Mouse (Mus musculus): ENCODE results near the gene Elmsan1. TPM values are rescaled to one million over a fixed set of nuclear protein-coding genes. Genes with fewer than 3 reads are reported as not detected.

Elmsan1 gene
- polyA plus RNA-seq (2014; fragmentation: Nextera tagmentation; extraction: Ambion mirVana): 7.6 and 9.6 TPM in 2 replicates

DNA sequence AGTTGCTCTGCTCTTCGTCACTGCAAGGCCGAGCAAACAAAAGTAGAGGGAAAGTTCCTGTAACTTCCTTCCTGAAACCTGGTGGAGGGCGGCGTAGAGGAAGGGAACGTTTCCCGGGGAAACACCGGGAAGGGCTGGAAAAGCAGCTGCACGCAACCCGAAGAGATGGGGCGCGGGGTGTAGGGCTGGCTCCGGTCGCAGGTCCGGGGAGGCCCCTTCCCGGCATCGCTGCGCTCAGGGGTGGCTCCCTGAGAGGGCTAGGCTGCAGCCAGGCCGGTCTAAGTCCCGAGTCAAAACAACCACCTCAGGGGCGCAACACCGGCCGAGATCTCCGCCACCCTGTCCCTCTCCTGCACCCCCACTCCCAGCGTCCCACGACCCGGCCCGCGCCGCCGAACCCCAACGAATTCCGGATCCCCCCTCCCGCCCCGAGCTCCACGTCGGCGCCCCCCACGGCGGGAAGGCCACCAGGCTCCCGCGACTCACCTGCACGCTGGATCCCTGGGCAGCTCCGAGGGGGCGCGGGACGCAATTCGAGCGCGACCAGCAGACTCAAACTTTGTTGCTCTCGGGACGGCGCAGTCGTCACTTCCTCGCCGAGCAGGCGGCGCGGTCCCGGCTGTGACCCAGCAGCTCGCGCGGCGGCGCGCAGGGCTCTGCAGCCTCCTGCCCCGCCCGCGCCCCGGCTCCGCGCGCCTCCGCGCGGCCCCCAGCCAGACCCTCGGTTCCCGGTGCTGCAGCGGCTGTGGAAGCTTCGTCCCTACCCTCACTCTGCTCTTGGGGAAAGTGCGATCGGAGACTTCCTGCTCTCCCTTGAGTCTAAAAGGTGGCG, at the start of gene Elmsan1:
Gene Elmsan1 (minus strand): TSS at position 593 of the 832 bp plus-strand sequence.
- Histone ChIP-seq H3K27me3 (ENCODE audit: control insufficient read depth, insufficient read depth, low read length) (no peaks in the 10 kb centered on the region), H3K4me1 (replicated peaks; ENCODE audit: control insufficient read depth, insufficient read depth, low read length) (peaks cover 28% of the 10 kb centered on the region), H3K36me3 (ENCODE audit: control insufficient read depth, insufficient read depth, low read length) (no peaks in the 10 kb centered on the region; the same call in 1 of the 2 replicates), H3K4me3 (ENCODE audit: low read depth, low read length) (peak within 1 kb of the TSS; percentile 81), H3K27ac (ENCODE audit: low read depth, low read length) (peak within 1 kb of the TSS; percentile 64), H3K9ac (ENCODE audit: low read length) (peak within 1 kb of the TSS; percentile 86), H3K4me2 (ENCODE audit: low read depth, low read length, severe bottlenecking) (peak within 1 kb of the TSS; percentile 87), H3K9me3 (ENCODE audit: control insufficient read depth, low read length) (no peaks in the 10 kb centered on the region)
- peak; percentile 87 for DNase-seq (ENCODE audit: low spot score)
- WGBS: under 1% methylated on average over 79 of the region's 82 CpGs
- ATAC-seq (replicated peaks; ENCODE audit: low FRiP score): peak; percentile 80

GRCm38 (mm10) chr12:84267264-84267663, 48.6 kb upstream of the Elmsan1 start:
- DNase-seq (ENCODE audit: low spot score): no peak
- Histone ChIP-seq H3K27me3 (ENCODE audit: control insufficient read depth, insufficient read depth, low read length) (no peaks in the 10 kb centered on the region), H3K4me1 (replicated peaks; ENCODE audit: control insufficient read depth, insufficient read depth, low read length) (no peaks in the 10 kb centered on the region), H3K36me3 (ENCODE audit: control insufficient read depth, insufficient read depth, low read length) (no peaks in the 10 kb centered on the region), H3K4me2 (ENCODE audit: low read depth, low read length, severe bottlenecking) (no peak overlapping the region), H3K27ac (ENCODE audit: low read depth, low read length) (no peak overlapping the region), H3K4me3 (ENCODE audit: low read depth, low read length) (no peak overlapping the region), H3K9ac (ENCODE audit: low read length) (no peak overlapping the region), H3K9me3 (ENCODE audit: control insufficient read depth, low read length) (no peaks in the 10 kb centered on the region)
- 70% methylated on average over 2 of the region's 2 CpGs for WGBS
- ATAC-seq (replicated peaks; ENCODE audit: low FRiP score): no peak

DNA sequence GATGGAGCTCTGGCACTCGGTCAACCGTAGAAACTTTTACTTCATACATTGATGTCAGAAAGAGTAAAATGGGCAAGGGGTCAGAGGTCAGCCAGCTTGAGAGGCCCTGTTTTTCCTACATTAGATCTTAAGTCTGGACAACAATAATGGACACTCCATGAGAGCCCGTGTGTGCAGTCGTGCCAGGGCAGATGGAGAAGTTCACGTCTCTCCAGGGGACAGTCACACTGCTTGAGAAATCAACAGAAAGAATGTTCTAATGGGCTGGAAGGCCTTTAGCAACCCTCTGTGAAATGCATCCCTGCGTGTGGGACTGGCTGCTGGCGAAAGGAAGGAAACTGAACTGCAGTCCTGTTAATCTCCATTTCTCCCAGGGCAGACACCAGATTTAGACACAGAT, 41.7 kb upstream of the Elmsan1 start:
- Histone ChIP-seq H3K9me3 (ENCODE audit: control insufficient read depth, low read length) (no peaks in the 10 kb centered on the region), H3K36me3 (ENCODE audit: control insufficient read depth, insufficient read depth, low read length) (no peaks in the 10 kb centered on the region), H3K27me3 (ENCODE audit: control insufficient read depth, insufficient read depth, low read length) (no peaks in the 10 kb centered on the region), H3K4me2 (ENCODE audit: low read depth, low read length, severe bottlenecking) (no peak overlapping the region), H3K27ac (ENCODE audit: low read depth, low read length) (no peak overlapping the region), H3K9ac (ENCODE audit: low read length) (no peak overlapping the region), H3K4me1 (replicated peaks; ENCODE audit: control insufficient read depth, insufficient read depth, low read length) (0 out of 2 replicates have a peak, but pooled peaks cover 1% of the 10 kb centered on the region), H3K4me3 (ENCODE audit: low read depth, low read length) (no peak overlapping the region)
- ATAC-seq (replicated peaks; ENCODE audit: low FRiP score): no peak
- no peak for DNase-seq (ENCODE audit: low spot score)
- 49% methylated on average over 7 of the region's 7 CpGs for WGBS

DNA sequence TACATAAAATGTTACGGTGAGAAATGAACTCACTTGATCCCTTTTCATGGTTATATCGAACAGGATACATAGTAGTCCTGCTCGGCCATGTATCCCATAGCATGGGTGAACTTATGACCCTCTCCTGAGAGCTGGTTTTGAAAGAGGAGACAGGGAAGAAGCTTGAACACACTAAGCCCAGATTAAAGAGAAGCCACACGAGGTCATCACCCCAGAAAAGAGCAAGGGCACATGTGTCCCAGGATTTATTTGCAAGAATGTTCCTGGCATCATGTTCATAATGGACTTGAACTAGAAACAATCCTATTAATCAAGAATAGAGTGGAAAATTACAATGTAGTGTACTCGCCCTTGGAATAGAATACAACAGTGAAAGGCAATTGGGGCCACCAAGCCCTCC, 36.2 kb upstream of the Elmsan1 start:
- H3K36me3 ChIP-seq (ENCODE audit: control insufficient read depth, insufficient read depth, low read length): no peaks in the 10 kb centered on the region
- ATAC-seq (replicated peaks; ENCODE audit: low FRiP score): no peak
- no peak overlapping the region for H3K9ac ChIP-seq (ENCODE audit: low read length)
- no peaks in the 10 kb centered on the region for H3K9me3 ChIP-seq (ENCODE audit: control insufficient read depth, low read length)
- no peak overlapping the region for H3K4me2 ChIP-seq (ENCODE audit: low read depth, low read length, severe bottlenecking)
- no peak overlapping the region for H3K4me3 ChIP-seq (ENCODE audit: low read depth, low read length)
- no peaks in the 10 kb centered on the region for H3K4me1 ChIP-seq (replicated peaks; ENCODE audit: control insufficient read depth, insufficient read depth, low read length)
- 81% methylated on average over 5 of the region's 5 CpGs for WGBS
- no peaks in the 10 kb centered on the region for H3K27me3 ChIP-seq (ENCODE audit: control insufficient read depth, insufficient read depth, low read length)
- DNase-seq (ENCODE audit: low spot score): no peak
- no peak overlapping the region for H3K27ac ChIP-seq (ENCODE audit: low read depth, low read length)

- H3K4me1 ChIP-seq (replicated peaks; ENCODE audit: control insufficient read depth, insufficient read depth, low read length): no peaks in the 10 kb centered on the region
- ATAC-seq (replicated peaks; ENCODE audit: low FRiP score): no peak
- H3K9me3 ChIP-seq (ENCODE audit: control insufficient read depth, low read length): no peaks in the 10 kb centered on the region
- no peaks in the 10 kb centered on the region for H3K27me3 ChIP-seq (ENCODE audit: control insufficient read depth, insufficient read depth, low read length)
- no peak for DNase-seq (ENCODE audit: low spot score)
- H3K4me2 ChIP-seq (ENCODE audit: low read depth, low read length, severe bottlenecking): no peak overlapping the region
- H3K9ac ChIP-seq (ENCODE audit: low read length): no peak overlapping the region
- no peak overlapping the region for H3K4me3 ChIP-seq (ENCODE audit: low read depth, low read length)
- no peaks in the 10 kb centered on the region for H3K36me3 ChIP-seq (ENCODE audit: control insufficient read depth, insufficient read depth, low read length)
- H3K27ac ChIP-seq (ENCODE audit: low read depth, low read length): no peak overlapping the region
- WGBS: 92% methylated on average over 5 of the region's 5 CpGs
These were observed 34.1 kb upstream of the Elmsan1 start for GRCm38 (mm10) chr12:84252811-84253210.

DNA sequence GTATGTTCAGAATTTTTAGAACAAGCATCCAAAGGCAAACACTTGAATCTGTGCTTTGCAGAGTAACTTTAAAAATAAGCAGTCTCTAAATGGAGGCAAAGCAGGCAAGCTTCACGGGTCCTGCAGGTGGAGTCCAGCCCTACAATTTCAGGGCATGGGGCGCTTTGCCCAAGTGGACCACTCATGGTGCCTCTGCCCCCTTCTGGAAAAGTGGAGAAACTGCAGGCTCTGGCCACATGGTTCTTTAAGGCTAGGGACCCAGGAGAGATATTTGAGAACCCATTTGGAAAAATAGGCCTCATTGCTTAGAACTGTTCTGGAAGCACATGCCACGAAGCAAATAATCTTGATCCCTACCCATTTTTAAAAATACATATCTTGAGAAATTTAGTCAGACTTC, 30.5 kb upstream of the Elmsan1 start:
- ATAC-seq (replicated peaks; ENCODE audit: low FRiP score) (no peak), DNase-seq (ENCODE audit: low spot score) (peak; percentile 83)
- no peaks in the 10 kb centered on the region for H3K36me3 ChIP-seq (ENCODE audit: control insufficient read depth, insufficient read depth, low read length)
- no peaks in the 10 kb centered on the region for H3K27me3 ChIP-seq (ENCODE audit: control insufficient read depth, insufficient read depth, low read length)
- 3% methylated on average over 3 of the region's 3 CpGs for WGBS
- H3K4me3 ChIP-seq (ENCODE audit: low read depth, low read length): no peak overlapping the region
- H3K9me3 ChIP-seq (ENCODE audit: control insufficient read depth, low read length): no peaks in the 10 kb centered on the region
- no peaks in the 10 kb centered on the region for H3K4me1 ChIP-seq (replicated peaks; ENCODE audit: control insufficient read depth, insufficient read depth, low read length)
- no peak overlapping the region for H3K4me2 ChIP-seq (ENCODE audit: low read depth, low read length, severe bottlenecking)
- H3K9ac ChIP-seq (ENCODE audit: low read length): no peak overlapping the region
- H3K27ac ChIP-seq (ENCODE audit: low read depth, low read length): no peak overlapping the region

GRCm38 (mm10) chr12:84245683-84246082, 27.0 kb upstream of the Elmsan1 start:
- no peaks in the 10 kb centered on the region for H3K36me3 ChIP-seq (ENCODE audit: control insufficient read depth, insufficient read depth, low read length)
- DNase-seq (ENCODE audit: low spot score): no peak
- no peak for ATAC-seq (replicated peaks; ENCODE audit: low FRiP score)
- H3K9me3 ChIP-seq (ENCODE audit: control insufficient read depth, low read length): no peaks in the 10 kb centered on the region
- H3K27ac ChIP-seq (ENCODE audit: low read depth, low read length): no peak overlapping the region
- no peaks in the 10 kb centered on the region for H3K27me3 ChIP-seq (ENCODE audit: control insufficient read depth, insufficient read depth, low read length)
- no peak overlapping the region for H3K4me3 ChIP-seq (ENCODE audit: low read depth, low read length)
- WGBS: 67% methylated on average over 5 of the region's 5 CpGs
- H3K9ac ChIP-seq (ENCODE audit: low read length): no peak overlapping the region
- H3K4me2 ChIP-seq (ENCODE audit: low read depth, low read length, severe bottlenecking): no peak overlapping the region
- H3K4me1 ChIP-seq (replicated peaks; ENCODE audit: control insufficient read depth, insufficient read depth, low read length): no peaks in the 10 kb centered on the region

DNA sequence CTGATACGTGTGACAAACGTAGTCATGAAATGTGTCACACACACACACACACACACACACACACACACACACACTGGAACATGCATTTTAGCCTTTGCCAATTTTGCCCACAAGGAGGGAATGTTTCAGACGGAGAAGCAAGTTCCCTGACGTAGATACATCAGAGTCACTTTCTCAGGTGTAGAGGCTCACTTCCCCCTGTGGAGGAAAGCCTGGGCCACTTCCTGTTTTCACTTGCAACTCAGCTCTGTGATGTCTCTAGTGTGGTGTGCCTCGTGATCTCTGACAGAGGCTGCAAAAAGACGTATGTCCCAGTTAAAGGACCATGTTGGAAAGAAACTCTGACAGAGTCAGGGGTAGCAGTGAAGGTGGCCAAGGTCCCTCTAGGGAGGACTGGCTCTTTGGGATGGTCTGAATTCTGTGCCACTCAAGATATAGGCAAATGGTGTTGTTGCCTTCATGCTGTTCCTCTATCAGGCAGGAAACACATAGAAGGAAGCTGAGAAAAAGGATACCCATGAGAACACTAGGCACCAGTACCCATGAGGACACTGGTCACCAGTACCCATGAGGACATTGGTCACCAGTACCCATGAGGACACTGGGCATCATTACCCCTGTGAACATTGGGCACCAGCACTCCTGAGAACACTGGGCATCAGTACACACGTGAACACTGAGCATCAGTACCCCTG, 24.5 kb upstream of the Elmsan1 start:
- Histone ChIP-seq H3K4me1 (replicated peaks; ENCODE audit: control insufficient read depth, insufficient read depth, low read length) (no peaks in the 10 kb centered on the region), H3K4me2 (ENCODE audit: low read depth, low read length, severe bottlenecking) (no peak overlapping the region), H3K36me3 (ENCODE audit: control insufficient read depth, insufficient read depth, low read length) (no peaks in the 10 kb centered on the region), H3K4me3 (ENCODE audit: low read depth, low read length) (no peak overlapping the region), H3K9ac (ENCODE audit: low read length) (no peak overlapping the region), H3K27ac (ENCODE audit: low read depth, low read length) (no peak overlapping the region), H3K27me3 (ENCODE audit: control insufficient read depth, insufficient read depth, low read length) (no peaks in the 10 kb centered on the region), H3K9me3 (ENCODE audit: control insufficient read depth, low read length) (no peaks in the 10 kb centered on the region)
- WGBS: 83% methylated on average over 7 of the region's 7 CpGs
- DNase-seq (ENCODE audit: low spot score) (no peak), ATAC-seq (replicated peaks; ENCODE audit: low FRiP score) (no peak)
